Mouse (Mus musculus) embryonic facial prominence, embryonic 13.5 days (tissue): ENCODE measurements at regions not wholly inside any gene's neighbourhood (a gene's known extent, or its start where the extent isn't known, plus 50 kb on each side); places are given as distances from the start of the nearest gene placed in this dataset.
A peak's percentile ranks its signal among the peaks of the same experiment; 100 is the strongest.

ENCODE experiments used
- ATAC-seq: fragments of 200-750 bp; cut with Nextera tagmentation; 2 replicates; pipeline ENCODE4 v1.8.0; 2017; ENCODE audit warnings: low read depth; ENCODE audit not compliant: insufficient number of reproducible peaks, insufficient read depth, low FRiP score, low TSS enrichment
- H3K27ac ChIP-seq: fragments of 300-500 bp; sonication (generic); 2 replicates; pipeline ENCODE4 v1.5.1; 2015; ENCODE audit warnings: moderate library complexity, mild to moderate bottlenecking, inconsistent platforms
- H3K27me3 ChIP-seq: fragments of 300-500 bp; sonication (generic); 2 replicates; pipeline ENCODE4 v1.6.1; 2015; ENCODE audit warnings: mild to moderate bottlenecking, inconsistent platforms
- H3K36me3 ChIP-seq: fragments of 300-500 bp; sonication (generic); 2 replicates; pipeline ENCODE4 v1.6.1; 2015; ENCODE audit warnings: mild to moderate bottlenecking, inconsistent platforms
- H3K4me1 ChIP-seq: fragments of 300-500 bp; sonication (generic); 2 replicates; pipeline ENCODE4 v1.6.1; 2015; ENCODE audit warnings: inconsistent platforms
- H3K4me2 ChIP-seq: fragments of 300-500 bp; sonication (generic); 2 replicates; pipeline ENCODE4 v1.6.1; 2015; ENCODE audit warnings: moderate library complexity, mild to moderate bottlenecking, inconsistent platforms
- H3K4me3 ChIP-seq: fragments of 300-500 bp; sonication (generic); 2 replicates; pipeline ENCODE4 v1.5.1; 2015; ENCODE audit warnings: mild to moderate bottlenecking, inconsistent platforms
- H3K9ac ChIP-seq: fragments of 300-500 bp; sonication (generic); 2 replicates; pipeline ENCODE4 v1.6.1; 2015; ENCODE audit warnings: mild to moderate bottlenecking, inconsistent platforms
- H3K9me3 ChIP-seq: fragments of 300-500 bp; sonication (generic); 2 replicates; pipeline ENCODE4 v1.6.1; 2016; ENCODE audit warnings: inconsistent platforms
- WGBS: fragments of 180-500 bp; shearing (Covaris S2); methylation state at CpG from one replicate; pipeline ENCODE4 v1.1.7; 2015; ENCODE audit warnings: mixed read lengths; 5-methylcytosine and 5-hydroxymethylcytosine counted together

- Histone ChIP-seq H3K36me3 (no peaks in the 10 kb centered on the region), H3K4me1 (peaks cover 5% of the 10 kb centered on the region; the same call in 1 of the 2 replicates), H3K9me3 (no peaks in the 10 kb centered on the region), H3K27me3 (no peaks in the 10 kb centered on the region), H3K4me3 (no peak overlapping the region), H3K27ac (no peak overlapping the region), H3K4me2 (no peak overlapping the region), H3K9ac (no peak overlapping the region)
- ATAC-seq = no peak
- 56% methylated on average over 1 of the region's 1 CpGs for WGBS
These were observed 594.9 kb upstream of the Fam92a start for GRCm38 (mm10) chr4:12766763-12767162.

GRCm38 (mm10) chr4:12750817-12751216 lies 579.0 kb upstream of the Fam92a start:
- H3K9me3 ChIP-seq = no peaks in the 10 kb centered on the region
- H3K4me1 ChIP-seq = no peaks in the 10 kb centered on the region
- H3K4me2 ChIP-seq = no peak overlapping the region
- no peaks in the 10 kb centered on the region for H3K27me3 ChIP-seq
- no peak overlapping the region for H3K9ac ChIP-seq
- H3K4me3 ChIP-seq = no peak overlapping the region
- no peak for ATAC-seq
- no peaks in the 10 kb centered on the region for H3K36me3 ChIP-seq
- 82% methylated on average over 2 of the region's 2 CpGs for WGBS
- no peak overlapping the region for H3K27ac ChIP-seq

GRCm38 (mm10) chr4:12749874-12750273 lies 578.1 kb upstream of the Fam92a start:
- no peak overlapping the region for H3K4me3 ChIP-seq
- H3K27me3 ChIP-seq = no peaks in the 10 kb centered on the region
- no peak overlapping the region for H3K4me2 ChIP-seq
- ATAC-seq = no peak
- WGBS = 91% methylated on average over 1 of the region's 1 CpGs
- no peak overlapping the region for H3K27ac ChIP-seq
- H3K36me3 ChIP-seq = no peaks in the 10 kb centered on the region
- H3K9ac ChIP-seq = no peak overlapping the region
- H3K9me3 ChIP-seq = no peaks in the 10 kb centered on the region
- H3K4me1 ChIP-seq = no peaks in the 10 kb centered on the region

- 56% methylated on average over 5 of the region's 5 CpGs for WGBS
- Histone ChIP-seq H3K4me1 (no peaks in the 10 kb centered on the region), H3K9me3 (no peaks in the 10 kb centered on the region), H3K4me3 (no peak overlapping the region), H3K9ac (no peak overlapping the region), H3K4me2 (no peak overlapping the region), H3K36me3 (no peaks in the 10 kb centered on the region), H3K27ac (no peak overlapping the region), H3K27me3 (no peaks in the 10 kb centered on the region)
- no peak for ATAC-seq
These were observed 572.0 kb upstream of the Fam92a start for GRCm38 (mm10) chr4:12743714-12744327.

GRCm38 (mm10) chr4:12736411-12736810 lies 564.6 kb upstream of the Fam92a start:
- Histone ChIP-seq H3K9me3 (no peaks in the 10 kb centered on the region), H3K4me2 (no peak overlapping the region), H3K36me3 (no peaks in the 10 kb centered on the region), H3K4me1 (no peaks in the 10 kb centered on the region), H3K4me3 (no peak overlapping the region), H3K27ac (no peak overlapping the region), H3K27me3 (no peaks in the 10 kb centered on the region), H3K9ac (no peak overlapping the region)
- no peak for ATAC-seq
- WGBS = 73% methylated on average over 3 of the region's 3 CpGs

GRCm38 (mm10) chr4:12700189-12700588 lies 528.4 kb upstream of the Fam92a start:
- Histone ChIP-seq H3K9me3 (no peaks in the 10 kb centered on the region), H3K4me1 (no peaks in the 10 kb centered on the region), H3K4me3 (no peak overlapping the region), H3K27ac (no peak overlapping the region), H3K27me3 (no peaks in the 10 kb centered on the region), H3K9ac (no peak overlapping the region), H3K4me2 (no peak overlapping the region), H3K36me3 (no peaks in the 10 kb centered on the region)
- 88% methylated on average over 1 of the region's 1 CpGs for WGBS
- no peak for ATAC-seq

GRCm38 (mm10) chr4:12677814-12678213 lies 506.0 kb upstream of the Fam92a start:
- Histone ChIP-seq H3K27ac (peak overlapping the region; percentile 65), H3K27me3 (no peaks in the 10 kb centered on the region), H3K9ac (no peak overlapping the region), H3K9me3 (no peaks in the 10 kb centered on the region), H3K36me3 (no peaks in the 10 kb centered on the region), H3K4me3 (no peak overlapping the region), H3K4me1 (peaks cover 12% of the 10 kb centered on the region), H3K4me2 (no peak overlapping the region)
- peak; percentile 52; the same call in 1 of the 2 replicates for ATAC-seq
- 22% methylated on average over 3 of the region's 3 CpGs for WGBS

- 58% methylated on average over 7 of the region's 7 CpGs for WGBS
- no peaks in the 10 kb centered on the region for H3K9me3 ChIP-seq
- no peak overlapping the region for H3K4me3 ChIP-seq
- no peak for ATAC-seq
- no peak overlapping the region for H3K27ac ChIP-seq
- H3K9ac ChIP-seq = no peak overlapping the region
- no peaks in the 10 kb centered on the region for H3K36me3 ChIP-seq
- no peaks in the 10 kb centered on the region for H3K27me3 ChIP-seq
- no peak overlapping the region for H3K4me2 ChIP-seq
- no peaks in the 10 kb centered on the region for H3K4me1 ChIP-seq
These were observed 499.6 kb upstream of the Fam92a start for GRCm38 (mm10) chr4:12671399-12671798.

- Histone ChIP-seq H3K4me3 (no peak overlapping the region), H3K9me3 (no peaks in the 10 kb centered on the region), H3K27me3 (no peaks in the 10 kb centered on the region), H3K9ac (no peak overlapping the region), H3K4me1 (0 out of 2 replicates have a peak, but pooled peaks cover 3% of the 10 kb centered on the region), H3K4me2 (no peak overlapping the region), H3K36me3 (no peaks in the 10 kb centered on the region), H3K27ac (no peak overlapping the region)
- no peak for ATAC-seq
- 25% methylated on average over 2 of the region's 2 CpGs for WGBS
These were observed 491.4 kb upstream of the Fam92a start for GRCm38 (mm10) chr4:12663176-12663575.

GRCm38 (mm10) chr4:12662683-12663082 lies 490.9 kb upstream of the Fam92a start:
- WGBS = 48% methylated on average over 1 of the region's 1 CpGs
- H3K4me3 ChIP-seq = no peak overlapping the region
- ATAC-seq = no peak
- no peaks in the 10 kb centered on the region for H3K36me3 ChIP-seq
- no peak overlapping the region for H3K9ac ChIP-seq
- no peak overlapping the region for H3K27ac ChIP-seq
- 0 out of 2 replicates have a peak, but pooled peaks cover 3% of the 10 kb centered on the region for H3K4me1 ChIP-seq
- H3K9me3 ChIP-seq = no peaks in the 10 kb centered on the region
- no peak overlapping the region for H3K4me2 ChIP-seq
- no peaks in the 10 kb centered on the region for H3K27me3 ChIP-seq

GRCm38 (mm10) chr4:12659084-12659483 lies 487.3 kb upstream of the Fam92a start:
- H3K36me3 ChIP-seq = no peaks in the 10 kb centered on the region
- ATAC-seq = no peak
- H3K9me3 ChIP-seq = no peaks in the 10 kb centered on the region
- peaks cover 9% of the 10 kb centered on the region; the same call in 1 of the 2 replicates for H3K4me1 ChIP-seq
- no peaks in the 10 kb centered on the region for H3K27me3 ChIP-seq
- H3K4me2 ChIP-seq = no peak overlapping the region
- 48% methylated on average over 1 of the region's 1 CpGs for WGBS
- no peak overlapping the region for H3K9ac ChIP-seq
- no peak overlapping the region for H3K27ac ChIP-seq
- no peak overlapping the region for H3K4me3 ChIP-seq

GRCm38 (mm10) chr4:12658594-12658993 lies 486.8 kb upstream of the Fam92a start:
- 20% methylated on average over 6 of the region's 6 CpGs for WGBS
- H3K36me3 ChIP-seq = no peaks in the 10 kb centered on the region
- H3K4me3 ChIP-seq = no peak overlapping the region
- H3K9me3 ChIP-seq = no peaks in the 10 kb centered on the region
- no peak for ATAC-seq
- no peaks in the 10 kb centered on the region for H3K27me3 ChIP-seq
- H3K4me1 ChIP-seq = peaks cover 9% of the 10 kb centered on the region; the same call in 1 of the 2 replicates
- no peak overlapping the region for H3K27ac ChIP-seq
- no peak overlapping the region for H3K9ac ChIP-seq
- no peak overlapping the region for H3K4me2 ChIP-seq
